Mouse (Mus musculus): ENCODE measurements around the gene Tmcc2.
"Not testable (repeated sequence)": the region's sequence is repeated elsewhere in the genome, so short reads cannot be mapped to it uniquely, and the experiment has no call there.

Gene Tmcc2

DNA sequence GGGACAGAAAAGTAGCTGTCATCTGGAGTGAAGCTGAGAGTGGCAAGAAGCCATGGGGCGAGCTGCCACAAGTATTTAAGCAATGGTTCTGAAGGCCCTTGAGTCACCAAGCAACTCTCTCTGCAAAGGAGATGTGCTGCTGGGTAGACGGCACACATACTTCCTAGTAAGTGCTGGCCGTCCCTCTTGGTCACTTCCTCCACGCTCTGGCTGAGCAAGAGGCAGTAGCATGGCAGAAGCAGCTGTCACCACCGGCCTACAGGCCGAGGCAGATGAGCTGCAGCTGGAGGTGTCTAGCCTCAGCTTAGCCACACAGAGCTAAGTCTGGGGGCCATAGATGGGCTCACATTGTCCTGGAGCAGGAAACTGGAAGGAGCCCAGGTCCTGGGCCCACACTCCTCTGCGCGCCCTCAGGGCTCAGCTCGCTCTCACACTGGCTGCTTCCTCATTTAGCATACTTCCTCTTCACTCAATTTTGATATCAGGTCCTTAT, 20.4 kb downstream of the Tmcc2 start:
- DNase-seq (ENCODE audit: low read depth, low spot score), result no peak

DNA sequence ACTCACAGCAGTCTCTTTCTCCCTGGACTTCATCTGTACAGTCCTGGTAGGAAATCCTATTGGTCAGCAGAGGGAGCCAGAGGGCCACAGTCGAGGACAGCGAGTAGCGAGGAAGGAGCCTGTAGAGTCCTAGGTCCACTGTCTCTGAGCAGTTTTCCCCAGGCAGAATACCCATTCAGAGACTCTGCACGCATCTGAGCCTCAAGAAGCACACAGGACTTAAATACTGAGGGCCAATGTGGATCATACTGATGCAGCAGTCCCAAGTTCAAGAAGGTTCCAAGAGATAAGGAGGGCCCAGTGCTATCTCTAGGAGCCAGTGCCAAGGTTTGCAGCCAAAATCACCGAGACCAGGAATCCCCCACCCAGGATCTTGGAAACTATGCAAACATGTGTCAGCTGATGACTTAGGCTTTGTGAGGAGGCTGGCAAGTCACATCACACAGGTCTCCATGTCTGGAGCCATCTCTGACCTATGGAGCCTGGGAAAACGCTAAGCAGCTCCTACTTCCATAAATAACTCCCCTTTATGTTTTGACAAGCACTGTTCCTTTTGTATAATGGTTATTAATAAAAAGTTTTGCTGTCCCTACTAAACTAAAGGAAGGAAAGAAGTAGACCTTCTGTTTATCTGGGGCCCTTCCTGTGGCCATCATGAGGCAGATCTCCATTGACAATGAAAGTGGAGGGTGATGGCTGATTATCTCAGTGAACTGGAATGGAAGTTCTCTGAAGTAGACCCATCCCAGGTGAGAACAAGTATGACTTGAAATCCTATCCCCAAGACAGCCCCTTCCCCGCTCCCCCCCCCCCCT, 23.2 kb downstream of the Tmcc2 start:
- peak; percentile 87 for DNase-seq (ENCODE audit: low read depth, low spot score)

DNA sequence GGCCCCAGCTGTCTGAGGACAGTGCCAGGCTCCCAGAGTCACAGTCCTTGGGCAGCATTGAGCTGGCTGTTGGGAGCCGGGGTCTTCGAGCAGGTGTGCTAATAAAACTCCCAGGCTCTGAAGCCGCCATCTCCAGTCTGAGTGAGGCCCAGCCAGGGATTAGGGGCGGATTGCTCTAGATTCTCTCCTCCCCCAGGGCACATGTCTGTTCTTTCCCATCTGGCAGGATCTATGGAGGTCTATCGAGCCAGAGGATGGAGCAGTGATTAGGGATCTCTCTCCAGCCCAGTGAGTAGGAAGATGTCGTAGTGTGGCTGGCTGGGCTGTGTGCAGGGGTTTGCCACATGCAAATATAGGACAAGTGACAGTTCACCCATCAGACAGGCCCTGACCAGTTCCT, 24.1 kb downstream of the Tmcc2 start:
- peak; percentile 67 for DNase-seq (ENCODE audit: low read depth, low spot score)

DNA sequence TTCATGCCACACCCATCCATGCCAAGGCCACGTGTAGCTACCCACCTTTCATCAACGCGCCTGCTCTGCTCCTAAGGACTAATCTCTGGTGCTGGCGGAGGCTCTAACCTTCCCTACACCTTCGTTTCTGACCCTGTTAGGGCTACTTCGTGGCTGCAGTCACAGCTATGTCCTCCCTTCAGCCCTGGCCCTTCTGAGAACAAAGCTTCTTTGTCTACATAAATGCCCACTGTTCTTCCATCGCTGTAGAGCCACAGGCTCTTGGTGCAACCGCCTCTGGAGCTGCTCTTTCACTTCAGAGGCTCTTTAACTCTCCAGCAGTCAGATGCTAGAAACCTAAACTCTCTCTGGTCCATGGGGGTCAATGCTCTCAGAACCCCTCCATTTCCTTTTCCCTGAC, 24.8 kb downstream of the Tmcc2 start:
- DNase-seq (ENCODE audit: low read depth, low spot score), result no peak

DNA sequence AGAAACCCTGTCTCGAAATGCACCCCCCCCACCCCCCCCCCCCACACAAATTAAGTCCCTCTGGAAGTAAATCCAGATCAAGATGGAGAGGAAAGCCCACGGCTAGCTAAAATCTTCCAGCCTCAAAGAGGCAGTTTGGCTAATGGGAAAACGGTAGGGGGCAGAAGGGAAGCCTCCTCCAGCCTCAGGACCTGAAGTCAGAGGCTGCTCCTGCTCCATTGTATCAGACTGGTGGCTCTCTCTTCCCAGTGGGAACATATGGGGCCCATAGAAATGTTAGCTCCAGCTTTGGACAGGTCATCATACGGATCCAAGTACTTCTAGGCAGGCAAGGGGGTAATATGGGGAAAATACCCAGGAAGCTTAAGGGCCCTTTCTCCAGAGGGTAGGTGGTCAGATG, 25.4 kb downstream of the Tmcc2 start:
- no peak for DNase-seq (ENCODE audit: low read depth, low spot score)

DNA sequence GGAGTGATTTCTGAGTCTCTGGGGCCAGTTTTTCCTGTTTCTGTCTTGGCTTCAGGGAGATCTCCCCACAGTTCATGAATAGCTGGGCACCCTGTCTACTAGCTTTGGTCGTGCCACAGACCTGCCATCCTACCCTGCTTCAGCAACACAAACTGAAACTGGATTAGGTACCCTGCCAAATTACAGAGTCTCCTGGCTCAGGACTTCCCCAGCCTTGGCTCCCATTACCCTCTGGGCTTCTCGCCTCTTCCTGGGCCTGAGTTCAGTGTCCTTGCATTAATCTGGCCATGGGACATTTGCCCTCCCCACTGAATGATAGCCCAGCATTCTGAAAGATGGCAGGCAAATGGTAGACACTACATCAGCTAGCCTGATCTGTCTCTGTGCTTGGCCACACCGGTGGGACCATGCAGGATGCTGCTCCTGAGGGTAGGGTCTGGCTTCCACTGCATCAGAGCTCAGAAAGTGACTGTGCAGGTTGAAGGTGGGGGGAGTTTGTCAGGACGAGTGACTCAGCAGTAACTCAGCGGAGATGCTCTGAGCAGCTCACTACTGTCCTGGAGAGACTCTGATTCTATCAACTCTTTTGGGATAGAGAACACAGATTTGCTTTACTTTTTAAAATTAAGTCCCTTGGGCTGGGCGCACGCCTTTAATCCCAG, 26.1 kb downstream of the Tmcc2 start:
- DNase-seq (ENCODE audit: low read depth, low spot score), result no peak

DNA sequence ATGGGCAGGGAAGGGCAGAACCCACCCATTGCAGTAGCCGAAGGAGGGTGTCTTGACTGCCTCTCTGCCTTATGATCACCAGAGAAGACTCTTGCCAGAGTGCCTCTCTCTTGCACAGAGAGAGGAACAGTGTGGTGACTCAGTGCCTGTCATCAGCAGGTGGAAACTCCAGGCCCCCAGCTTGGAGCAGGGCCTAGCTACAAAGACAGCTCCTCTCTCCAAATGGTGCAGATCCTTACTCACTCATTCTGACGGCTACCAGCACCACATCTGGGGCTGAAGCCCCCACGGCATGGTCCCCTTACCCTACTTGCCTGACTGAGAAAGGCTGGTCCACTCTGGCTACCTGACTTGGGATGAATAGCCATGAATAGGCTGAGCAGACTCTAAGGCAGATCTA, 26.7 kb downstream of the Tmcc2 start:
- DNase-seq (ENCODE audit: low read depth, low spot score), result no peak

DNA sequence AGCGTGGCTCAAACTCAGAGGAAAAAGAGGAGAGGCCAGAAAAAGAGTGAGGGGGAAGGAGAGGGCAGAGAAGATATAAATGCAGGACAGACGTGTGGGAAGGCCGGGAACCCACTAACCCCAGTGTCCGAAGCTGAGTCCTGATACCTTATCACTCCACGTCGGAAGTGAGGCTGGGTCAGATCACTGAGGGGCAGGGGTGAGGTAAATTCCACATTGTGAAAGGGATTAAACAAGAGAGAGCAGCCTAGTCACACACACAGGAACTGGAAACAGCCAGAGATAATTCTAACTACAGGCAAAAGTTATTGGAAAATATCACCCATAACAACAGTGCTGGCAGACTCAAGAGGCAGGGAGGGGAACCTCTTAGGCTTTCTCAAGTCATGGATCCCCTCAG, 29.1 kb downstream of the Tmcc2 start:
- no peak for DNase-seq (ENCODE audit: low read depth, low spot score)

DNA sequence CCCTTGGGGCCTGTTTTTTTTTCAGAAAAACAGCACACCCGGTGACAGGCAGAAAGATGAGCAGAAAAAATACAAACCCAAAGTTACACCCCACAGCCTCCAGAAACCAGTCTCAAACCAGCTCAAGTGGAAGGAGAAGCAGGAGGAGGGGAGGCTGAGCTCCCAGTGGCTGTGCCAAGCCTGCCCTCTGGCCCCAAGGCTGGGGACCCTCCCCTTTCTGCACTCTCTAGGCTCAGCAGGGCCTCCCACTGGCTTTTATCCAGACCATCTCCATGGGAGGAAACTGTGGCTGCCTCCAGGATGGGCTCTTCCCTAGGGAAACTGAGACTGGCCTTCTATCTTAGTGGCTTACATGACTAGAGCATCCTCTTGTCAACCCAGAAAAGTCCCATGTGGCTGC, 34.2 kb downstream of the Tmcc2 start:
- no peak for DNase-seq (ENCODE audit: low read depth, low spot score)

DNA sequence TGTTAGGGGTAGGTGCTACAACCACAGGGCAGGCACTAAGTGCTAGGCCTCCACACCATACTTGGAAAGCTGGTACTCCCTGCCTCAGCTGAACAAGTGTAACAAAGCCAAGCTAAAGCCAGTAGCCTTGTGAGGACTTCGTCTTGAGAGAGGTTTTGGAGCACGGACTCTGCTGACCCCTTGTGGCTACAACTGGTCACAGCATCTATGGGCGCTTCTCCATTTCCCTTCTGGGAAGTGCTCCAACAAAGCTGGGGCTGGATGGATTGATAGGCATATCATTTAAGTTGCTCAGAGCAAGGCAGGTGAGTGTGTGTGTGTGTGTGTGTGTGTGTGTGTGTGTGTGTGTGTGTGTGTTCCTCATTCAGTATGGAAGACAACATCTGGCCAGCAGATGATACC, 35.2 kb downstream of the Tmcc2 start:
- DNase-seq (ENCODE audit: low read depth, low spot score), result peak; percentile 84

DNA sequence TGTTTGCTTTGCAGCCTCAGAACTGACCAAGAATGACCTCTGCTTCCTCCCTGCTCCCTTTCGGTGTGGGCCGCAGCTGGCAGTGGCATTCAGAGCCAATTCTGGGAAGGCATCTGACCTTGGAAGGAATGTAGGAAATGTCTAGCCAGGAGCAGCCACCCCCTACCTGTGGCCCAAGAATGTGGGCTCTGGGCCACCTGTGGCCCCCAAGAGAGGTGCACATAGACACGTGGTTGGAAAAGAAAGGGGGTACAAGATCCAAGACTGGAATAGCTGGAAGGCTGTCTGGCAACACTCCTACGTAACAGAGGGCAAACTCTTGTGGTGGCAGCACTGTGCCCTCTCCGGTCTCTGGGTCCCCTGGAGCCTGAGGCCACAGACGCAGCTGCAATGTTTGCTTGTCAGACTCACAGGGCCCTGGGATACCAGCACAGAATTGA, 35.9 kb downstream of the Tmcc2 start:
- no peak for DNase-seq (ENCODE audit: low read depth, low spot score)

DNA sequence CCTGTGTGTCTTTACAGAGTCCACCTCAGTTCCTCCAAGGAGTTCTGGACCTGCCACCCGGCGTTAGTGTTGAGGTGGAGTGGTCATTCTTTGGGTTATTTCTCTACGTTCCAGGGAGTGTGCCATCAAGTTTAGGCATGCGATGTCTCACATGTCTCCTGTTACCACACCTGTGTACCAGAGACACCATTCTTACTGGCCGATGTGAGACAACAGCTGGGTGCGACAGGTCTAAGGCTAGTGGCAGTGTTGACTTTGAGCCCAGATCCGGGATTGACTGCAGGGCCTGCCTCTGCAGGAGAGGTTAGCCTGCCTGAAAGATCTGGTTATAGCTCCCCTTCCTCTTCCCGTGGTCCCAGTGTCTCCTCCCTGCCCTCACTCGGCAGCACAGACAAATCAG, 36.8 kb downstream of the Tmcc2 start:
- DNase-seq (ENCODE audit: low read depth, low spot score), result no peak

DNA sequence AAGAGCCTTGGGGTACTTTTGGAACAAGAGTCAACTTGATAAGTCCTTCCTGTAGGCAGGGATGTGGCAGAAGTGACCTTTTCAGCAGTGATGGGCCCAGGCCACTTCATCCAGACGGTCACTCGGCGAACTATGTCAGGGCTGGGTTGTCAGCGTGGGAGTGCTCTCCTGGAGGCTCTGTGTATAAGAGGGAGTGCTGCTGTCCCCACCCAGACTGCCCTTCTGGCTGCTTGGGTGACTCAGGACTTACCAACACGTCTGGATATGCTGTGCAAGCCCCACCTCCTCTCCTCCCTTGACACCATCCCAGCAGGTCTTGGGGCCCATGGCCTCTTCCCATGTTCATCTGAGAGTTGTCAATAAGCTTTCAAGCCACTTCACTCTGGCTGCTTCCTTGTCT, 37.7 kb downstream of the Tmcc2 start:
- DNase-seq (ENCODE audit: low read depth, low spot score), result no peak

DNA sequence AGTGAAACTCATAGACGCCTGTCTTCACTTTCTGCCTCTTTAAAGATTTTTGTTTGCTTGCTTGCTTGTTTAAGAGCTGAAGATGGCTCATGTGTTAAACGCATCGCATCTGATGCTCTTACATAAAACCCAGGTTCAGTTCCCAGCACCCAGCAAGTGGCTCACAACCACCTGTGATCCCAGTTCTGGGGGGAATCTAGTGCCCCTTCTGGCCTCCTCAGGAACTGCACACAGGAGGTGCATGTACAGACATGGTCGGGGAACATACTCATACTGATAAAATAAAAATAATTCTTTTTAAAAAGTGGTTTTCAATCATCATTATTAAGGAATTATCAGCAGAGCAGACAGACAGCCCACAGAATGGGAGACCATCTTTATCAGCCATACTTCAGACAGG, 40.0 kb downstream of the Tmcc2 start:
- no peak for DNase-seq (ENCODE audit: low read depth, low spot score)

DNA sequence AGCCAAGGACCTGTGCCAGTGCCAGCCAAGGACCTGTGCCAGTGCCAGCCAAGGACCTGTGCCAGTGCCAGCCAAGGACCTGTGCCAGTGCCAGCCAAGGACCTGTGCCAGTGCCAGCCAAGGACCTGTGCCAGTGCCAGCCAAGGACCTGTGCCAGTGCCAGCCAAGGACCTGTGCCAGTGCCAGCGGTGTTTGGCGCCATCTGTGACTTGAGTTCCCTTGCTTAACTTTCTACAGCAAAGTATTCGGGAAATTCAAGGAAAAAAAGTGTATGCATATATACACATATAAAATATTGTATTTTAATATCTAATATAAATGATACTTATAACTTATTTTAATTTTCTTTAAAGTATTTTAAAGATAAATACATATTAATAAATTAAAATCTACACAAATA, 41.5 kb downstream of the Tmcc2 start:
- not testable (repeated sequence) for DNase-seq (ENCODE audit: low read depth, low spot score)

DNA sequence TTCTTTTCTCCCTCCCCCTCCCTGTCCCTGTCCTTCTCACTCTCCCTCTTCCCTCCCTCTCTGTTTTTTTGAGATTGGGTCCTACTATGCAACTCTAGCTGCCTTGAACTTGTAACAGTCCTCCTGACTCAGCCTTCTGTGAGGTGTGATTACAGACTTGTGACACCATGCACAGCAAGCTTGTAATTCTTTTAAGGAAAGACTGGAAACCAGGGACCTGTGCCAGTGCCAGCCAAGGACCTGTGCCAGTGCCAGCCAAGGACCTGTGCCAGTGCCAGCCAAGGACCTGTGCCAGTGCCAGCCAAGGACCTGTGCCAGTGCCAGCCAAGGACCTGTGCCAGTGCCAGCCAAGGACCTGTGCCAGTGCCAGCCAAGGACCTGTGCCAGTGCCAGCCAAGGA, 42.0 kb downstream of the Tmcc2 start:
- DNase-seq (ENCODE audit: low read depth, low spot score), result not testable (repeated sequence)

DNA sequence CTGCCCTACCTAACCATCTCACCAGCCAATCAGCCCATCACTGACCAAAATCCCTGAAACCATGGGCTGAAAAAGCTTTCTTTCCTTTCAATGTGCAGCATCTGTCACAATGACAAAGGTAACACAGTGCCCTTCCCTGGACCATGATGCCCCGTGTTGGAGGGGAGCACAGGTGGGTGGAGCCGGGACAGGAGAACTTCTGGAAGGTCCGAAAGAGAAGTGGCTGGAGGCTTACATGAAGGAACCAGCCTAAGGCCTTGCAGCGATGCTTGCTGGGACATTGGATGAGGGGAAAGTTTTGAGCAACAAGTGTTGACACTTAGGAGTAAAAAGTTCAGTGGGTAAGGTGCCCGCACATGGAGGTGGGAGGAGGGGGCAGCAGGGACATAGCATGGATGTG, 42.7 kb downstream of the Tmcc2 start:
- no peak for DNase-seq (ENCODE audit: low read depth, low spot score)

DNA sequence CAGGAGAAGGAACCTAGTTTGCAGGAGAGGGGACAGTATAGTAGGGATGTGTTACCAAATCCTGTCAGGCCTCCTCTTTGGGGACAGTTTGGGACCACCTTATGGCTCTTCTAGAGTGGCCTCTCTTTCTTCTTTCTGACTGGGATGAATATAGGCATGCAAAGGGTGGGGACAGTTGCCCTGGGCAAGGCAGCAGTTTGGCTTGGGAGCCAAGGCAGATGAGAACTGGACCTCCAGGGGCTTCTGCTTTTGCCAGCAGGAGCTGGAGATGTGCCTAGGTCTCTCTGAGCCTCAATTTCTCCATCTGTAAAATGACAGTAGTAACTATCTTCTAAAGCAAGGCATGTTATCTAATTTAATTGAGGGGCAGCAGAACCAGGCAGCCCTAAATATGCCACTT, 44.1 kb downstream of the Tmcc2 start:
- no peak for DNase-seq (ENCODE audit: low read depth, low spot score)

DNA sequence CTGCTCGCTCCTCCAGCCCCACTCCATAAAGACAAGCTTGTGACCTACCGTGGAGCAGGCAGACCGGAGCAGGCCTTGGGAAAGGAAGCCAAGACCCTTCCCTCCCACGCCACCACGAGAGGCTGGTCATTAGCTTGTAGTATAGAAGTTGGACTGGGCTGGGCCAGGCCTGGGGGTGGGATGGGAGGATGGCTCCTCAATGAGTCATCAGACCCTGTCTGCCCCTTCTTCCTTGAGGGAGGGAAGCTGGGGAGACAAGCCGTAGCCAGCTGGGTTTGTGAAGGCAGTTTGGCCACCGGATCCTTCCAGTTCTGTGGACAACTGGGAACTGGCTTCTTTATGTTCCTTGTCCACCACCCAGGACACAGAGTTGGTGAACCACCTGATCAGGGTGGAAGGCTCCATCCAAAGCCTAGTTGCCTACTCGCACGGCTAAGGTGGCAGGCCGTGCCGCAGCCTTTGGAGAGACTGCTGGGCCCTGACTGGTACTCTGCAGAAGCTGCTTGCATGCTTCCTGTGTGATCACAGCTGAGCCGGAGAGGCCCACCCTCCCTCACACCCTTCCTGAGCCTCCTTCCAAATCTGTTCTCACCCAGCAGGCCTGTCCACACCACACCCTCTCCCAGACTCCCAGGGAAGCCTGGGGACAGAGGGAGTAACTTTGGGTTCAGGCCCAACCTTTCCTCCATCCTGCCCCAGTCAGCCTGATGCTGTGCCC, 44.8 kb downstream of the Tmcc2 start:
- DNase-seq (ENCODE audit: low read depth, low spot score), result no peak

DNA sequence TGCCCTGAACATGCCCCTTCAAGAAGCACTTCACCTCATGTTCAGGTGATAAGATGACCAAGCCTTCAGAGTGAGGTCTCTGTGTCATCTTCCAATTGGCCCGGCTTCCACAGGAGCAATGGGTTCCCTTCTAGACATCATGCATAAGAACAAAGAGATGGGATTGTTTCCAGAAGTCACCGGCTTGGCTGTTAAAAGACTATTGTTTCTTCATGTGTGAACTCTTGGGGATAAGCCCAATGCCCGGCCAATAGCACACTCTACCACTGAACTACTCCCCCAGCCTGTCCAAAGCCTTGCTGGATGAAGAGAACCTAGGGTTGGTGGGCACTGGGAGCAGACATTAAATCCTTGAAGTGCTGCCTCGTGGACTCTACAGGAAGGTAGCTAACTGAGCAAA, 45.6 kb downstream of the Tmcc2 start:
- no peak for DNase-seq (ENCODE audit: low read depth, low spot score)

DNA sequence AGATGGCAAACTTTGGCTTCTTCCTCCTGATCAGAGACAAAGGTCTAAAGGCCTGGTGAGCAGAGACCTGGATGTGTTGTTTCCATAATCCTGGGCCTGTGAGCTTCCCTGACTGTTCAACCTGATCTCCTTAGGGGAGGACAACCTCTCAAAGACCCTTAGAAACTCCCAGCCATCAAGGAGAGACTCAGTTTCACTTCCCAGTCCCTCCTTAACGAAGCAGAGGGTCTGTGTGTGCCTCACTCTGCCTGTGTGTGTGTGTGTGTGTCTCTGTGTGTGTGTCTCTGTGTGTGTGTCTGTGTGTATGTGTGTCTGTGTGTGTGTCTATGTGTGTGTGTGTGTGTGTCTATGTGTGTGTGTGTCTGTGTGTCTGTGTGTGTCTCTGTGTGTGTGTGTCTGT, 47.4 kb downstream of the Tmcc2 start:
- DNase-seq (ENCODE audit: low read depth, low spot score), result no peak

DNA sequence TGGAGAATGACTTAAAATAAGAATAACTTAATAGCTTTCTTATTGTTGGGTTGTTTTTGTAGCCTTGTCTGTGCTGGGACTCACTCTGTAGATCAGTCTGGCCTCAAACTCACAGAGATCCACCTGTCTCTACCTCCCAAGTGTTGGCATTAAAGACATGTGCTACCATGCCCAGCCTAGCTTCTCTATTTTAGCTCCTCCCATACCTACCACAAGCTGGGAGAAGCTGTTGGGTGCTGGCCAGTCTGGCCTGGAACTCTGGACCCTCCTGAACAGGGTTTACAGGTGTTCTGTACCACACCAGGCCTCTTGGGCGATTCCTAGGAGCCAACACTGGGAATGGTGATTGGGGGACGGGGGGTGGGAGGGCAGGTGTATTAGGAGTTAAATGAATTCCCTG, 47.9 kb downstream of the Tmcc2 start:
- no peak for DNase-seq (ENCODE audit: low read depth, low spot score)

DNA sequence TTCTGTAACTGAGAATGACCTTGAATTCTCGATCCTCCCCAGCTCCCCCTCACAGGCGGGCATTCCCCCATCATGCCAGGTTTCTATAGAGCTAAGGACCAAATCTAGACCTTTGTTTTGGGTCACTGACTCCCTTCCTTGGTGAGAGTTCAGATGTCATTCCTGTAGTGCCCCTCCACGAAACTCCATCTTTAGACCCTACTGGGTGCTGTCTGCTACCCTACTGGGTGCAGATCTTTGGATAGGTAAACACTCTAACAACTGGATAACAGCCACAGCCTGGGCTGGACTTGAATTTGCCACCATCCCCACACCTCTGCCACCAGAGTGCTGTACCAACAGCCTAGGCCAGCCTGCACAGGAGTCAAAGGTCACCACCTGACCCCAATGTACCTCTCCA, 48.6 kb downstream of the Tmcc2 start:
- DNase-seq (ENCODE audit: low read depth, low spot score), result no peak

Measured in retina, postnatal 7 days (tissue).